Mouse (Mus musculus): ENCODE measurements around the gene Cfap99. TPM values are rescaled to one million over a fixed set of nuclear protein-coding genes. Genes with fewer than 3 reads are reported as not detected.

Cfap99 gene
- total RNA-seq, 2 experiments from 2014 or later: not detected

DNA sequence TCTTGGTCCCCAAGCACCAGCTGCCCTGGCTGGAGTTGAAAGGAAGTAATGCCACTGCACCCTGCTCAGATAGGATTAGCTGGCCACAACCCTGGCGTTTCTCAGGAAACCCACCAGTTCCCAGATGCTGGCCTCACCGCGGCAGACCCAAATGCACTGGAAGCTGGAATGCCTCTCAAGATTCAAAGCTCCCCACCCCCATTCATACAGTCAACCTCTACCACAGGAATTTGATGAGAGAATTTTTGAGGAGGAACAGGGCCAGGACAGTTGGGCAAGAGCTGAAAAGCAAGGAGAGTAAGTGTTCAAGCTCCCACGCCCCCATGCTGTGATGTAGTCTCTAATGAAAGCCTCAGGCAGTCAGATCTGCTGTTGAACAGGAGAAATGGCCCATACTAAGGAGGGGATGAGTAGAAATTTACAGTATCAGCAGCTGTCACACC is 37.9 kb downstream of the Cfap99 start:
- intact Hi-C loops (cut with DNase I): no loop called here
- peak; percentile 12 to 30 for DNase-seq

DNA sequence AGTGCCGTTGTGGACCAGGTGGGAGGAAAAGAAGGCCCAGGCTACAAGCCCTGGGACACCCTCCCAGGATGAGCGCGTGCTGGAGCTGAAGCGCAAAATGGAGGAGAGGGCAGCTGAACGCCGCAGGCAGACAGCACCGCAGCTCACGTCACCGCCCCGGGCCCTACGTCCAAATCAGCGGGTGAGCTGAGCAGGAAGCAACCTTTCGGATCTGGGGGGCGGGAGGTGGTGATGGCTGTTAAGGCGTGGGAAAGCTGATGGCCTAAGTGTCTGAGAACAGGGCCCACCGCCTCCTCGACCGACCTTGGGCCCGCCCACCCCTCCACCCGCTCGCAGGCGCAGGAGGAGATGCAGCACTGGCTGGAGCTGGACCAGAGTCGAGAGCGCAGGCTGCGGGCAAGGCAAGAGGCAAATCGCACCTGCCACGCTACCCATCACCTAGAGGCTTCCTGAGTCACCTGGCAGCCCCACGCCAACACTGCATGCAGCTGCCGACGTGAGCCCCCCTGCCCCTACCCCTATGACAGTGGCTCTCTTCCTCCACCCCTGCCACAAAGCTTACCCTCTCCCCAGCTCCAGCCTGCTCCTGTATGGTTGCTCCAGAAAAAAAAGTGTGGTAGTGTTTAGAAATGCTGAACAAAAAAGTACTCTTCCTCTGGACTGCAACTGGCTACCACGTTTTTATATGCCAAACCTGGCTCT is 38.6 kb downstream of the Cfap99 start:
- peak; percentile 36 to 48 for DNase-seq

DNA sequence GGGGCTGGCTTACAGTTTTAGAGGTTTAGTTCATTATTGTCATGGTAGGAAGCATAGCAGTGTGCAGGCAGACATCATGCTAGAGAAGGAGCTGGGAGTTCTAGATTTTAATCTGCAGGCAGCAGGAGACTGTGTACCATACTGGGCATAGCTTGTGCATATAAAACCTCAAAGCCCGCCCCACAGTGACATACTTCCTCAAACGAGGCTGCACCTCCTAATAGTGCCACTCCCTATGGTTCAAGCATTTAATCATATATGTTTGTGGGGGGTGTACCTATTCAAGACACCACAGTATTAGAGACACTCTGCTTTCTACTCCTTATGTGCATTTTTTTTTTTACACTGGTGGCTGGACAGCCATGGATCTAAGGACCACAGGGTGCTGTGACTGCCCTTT is 41.7 kb downstream of the Cfap99 start:
- no peak for DNase-seq
- intact Hi-C loops (cut with DNase I): no loop called here

More for the DNA sequence above, 38.6 kb downstream of the Cfap99 start:
- intact Hi-C loops (cut with DNase I): no loop called here

DNA sequence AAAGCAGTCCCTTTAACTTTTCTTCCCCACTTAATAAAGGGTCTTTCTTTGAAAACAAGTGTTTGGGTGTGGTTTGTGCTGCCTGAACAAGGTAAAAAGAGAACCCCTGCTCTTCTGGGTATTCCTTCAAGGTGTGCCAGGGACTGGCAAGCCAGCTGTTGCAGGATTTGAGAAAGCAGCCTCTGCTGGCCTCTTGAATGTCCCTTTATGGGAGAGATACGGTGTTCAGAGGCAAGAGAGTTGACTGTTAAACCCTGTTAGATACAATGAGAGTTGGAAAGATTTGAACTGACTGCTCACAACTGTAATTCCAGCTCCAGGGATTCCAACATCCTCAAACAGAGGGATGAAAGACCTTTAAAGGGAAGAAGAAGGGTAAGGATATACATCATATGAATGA is 45.7 kb downstream of the Cfap99 start:
- no peak for DNase-seq
- intact Hi-C loops (cut with DNase I): no loop called here

DNA sequence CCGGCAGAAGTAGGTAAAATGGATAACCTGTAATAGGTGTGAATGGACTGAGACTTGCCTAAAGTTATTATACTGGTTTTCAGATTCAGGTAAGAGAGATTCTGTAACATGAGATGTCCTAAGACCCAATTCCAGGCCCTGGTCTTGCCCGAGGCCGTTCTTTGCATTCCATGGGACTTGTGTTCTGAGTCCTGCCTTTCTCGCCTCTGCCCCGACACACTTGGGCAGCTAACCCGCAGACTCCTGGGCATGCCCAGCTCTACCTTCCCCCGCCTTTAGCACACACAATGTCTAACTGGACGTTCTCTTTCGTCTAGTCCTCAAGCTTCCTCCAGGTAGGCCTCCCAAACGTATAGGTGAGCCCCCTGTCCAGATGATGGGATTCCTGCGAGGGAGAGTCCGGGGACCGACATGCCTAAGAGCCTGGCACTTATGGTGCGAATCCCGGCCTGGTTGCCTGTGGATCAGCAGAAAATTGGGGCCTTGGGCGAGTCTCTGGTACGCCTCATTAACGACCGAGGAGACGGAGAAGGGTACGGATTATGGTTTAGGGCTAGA is 47.2 kb downstream of the Cfap99 start:
- DNase-seq: no peak
- intact Hi-C loops (cut with DNase I): loop anchor here (2.0 kb wide), 1 partner anchor 33 kb away; the partner anchor contains the start of gene Fam193a

DNA sequence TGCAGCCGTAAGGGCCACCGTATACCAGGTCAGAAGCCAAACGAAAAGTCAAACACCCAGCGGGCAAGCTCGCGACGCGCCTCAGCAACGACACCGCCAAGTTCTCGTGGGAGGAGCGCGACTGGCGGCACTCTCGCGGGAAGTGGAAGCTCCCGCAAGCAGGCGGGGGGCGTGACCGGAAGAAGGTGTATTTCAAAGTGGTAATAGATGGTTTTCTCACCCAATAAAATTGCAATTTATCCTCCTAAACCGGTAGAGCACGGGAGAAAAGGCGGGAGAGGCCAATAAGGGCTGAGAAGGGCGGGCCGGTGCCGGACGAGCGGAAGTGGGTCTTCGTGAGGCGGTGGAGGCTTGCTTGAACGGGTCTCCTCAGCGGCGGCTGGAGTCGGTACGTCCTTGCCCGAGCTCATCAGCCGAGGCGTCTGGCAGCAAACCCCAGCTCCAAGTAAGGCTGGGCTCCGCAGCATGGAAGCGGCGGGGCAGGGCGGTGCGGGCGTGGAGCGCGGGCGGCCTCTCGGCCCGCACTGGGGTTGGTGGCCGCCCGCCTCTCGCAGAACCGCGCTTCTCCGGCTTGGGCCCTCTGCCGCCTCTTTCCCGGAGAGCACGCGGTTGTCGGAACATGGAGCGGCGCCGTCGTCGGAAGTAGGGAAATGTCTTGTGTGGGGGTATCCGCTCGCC is 47.8 kb downstream of the Cfap99 start, which contains the start of gene Rnf4:
Rnf4 (plus strand) TSS at position 193 of the 678 bp plus-strand sequence.
- DNase-seq: peak; percentile 99
- intact Hi-C loops (cut with DNase I): loop anchor here (2.0 kb wide), 1 partner anchor 33 kb away; the partner anchor contains the start of gene Fam193a

DNA sequence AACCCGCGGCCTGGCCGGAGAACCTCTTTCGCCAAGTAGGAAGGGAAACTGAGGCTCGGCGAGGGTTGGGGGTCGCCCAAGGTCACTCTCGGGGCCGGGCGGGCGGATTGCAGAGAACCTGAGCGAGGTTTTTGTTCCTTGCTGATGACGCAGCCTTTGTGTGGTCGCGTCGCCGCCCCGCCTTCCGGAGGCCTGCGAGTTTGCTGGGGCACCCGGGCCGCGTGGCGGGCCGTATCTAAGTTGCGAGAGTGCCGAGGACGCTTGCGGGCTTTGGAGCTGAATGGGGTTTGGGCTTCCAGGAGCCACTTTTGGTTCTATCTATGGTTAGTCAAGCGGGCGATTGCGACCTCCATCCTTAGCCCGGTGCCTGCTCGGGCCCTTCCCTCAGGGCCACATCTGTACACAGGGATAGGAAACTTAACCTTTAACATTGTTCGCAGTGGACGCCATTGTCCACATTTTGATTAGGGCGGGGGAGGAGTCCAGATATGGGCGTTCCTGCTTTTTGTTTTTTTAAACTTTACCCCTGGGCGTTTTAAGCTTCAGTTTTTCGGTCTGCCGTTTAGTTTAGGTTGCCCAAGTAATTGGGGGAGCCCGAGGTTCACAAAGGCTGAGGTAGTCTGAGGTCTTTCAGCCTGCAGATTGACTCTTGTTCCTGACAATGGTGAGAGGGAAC is 48.5 kb downstream of the Cfap99 start:
- DNase-seq: peak; percentile 60 to 67
- intact Hi-C loops (cut with DNase I): loop anchor here (2.0 kb wide), 1 partner anchor 32 kb away; the partner anchor contains the start of gene Fam193a

DNA sequence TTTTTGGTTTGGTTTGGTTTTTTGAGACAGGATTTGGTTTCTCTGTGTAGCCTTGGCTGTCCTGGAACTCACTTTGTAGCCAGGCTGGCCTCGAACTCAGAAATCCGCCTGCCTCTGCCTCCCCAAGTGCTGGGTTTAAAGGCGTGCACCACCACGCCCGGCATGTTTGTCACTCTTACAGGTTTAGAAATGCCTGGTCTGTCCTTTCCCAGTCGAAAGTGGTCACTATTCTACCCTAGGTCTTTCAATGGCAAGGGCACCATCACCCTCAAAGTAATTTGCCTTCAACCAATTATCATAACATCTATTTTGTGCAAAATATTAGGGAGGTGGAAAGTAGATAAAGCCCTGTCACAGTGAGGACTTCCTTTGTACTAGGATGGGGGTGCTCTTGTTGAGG is 51.8 kb downstream of the Cfap99 start:
- DNase-seq: no peak
- intact Hi-C loops (cut with DNase I): no loop called here

DNA sequence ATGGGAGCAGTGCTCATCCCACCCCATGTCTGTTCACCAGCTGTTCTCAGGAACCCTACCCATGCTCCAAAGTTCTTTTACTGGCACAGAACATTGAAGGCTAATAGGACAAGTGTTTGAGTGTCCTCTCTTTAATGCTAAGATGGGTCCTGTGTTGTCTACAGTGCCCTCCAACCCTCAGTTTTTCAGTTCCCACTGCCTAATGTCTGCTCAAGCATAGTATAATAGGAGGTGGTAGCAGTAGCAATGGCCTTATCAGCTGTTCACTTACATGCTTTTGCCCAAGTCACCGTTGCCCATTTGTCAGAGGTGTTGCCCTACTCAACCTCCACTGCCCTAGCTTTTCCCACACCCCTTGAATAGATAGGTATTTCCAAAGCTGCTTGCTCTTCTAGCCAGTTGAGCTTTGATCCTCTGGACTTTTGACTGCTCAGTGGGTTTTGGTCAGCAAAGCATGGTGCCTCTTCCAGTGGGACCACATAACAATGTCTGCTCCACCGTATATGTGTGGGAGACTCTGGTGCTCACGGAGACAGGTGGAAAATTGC is 63.8 kb downstream of the Cfap99 start:
- intact Hi-C loops (cut with DNase I): no loop called here
- DNase-seq: no peak

DNA sequence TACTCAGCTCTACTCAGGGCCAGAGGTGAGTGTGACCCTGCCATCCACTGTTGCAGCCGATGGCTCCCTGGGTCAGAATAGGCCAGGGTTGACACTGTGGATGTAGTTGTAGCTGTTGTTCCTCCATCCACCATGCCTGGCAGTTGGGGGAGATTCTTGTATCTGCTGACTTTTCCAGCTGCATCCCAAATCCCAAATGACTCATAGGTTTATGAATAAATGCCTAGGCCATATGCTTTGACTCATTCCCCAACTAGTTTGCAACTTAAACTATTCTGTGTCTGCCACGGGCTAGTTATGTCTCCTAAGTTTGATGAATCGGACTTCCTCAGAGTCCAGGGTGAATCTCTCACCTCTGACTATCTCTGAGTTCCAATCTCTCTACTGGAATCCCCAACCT is 71.9 kb downstream of the Cfap99 start:
- intact Hi-C loops (cut with DNase I): no loop called here
- no peak for DNase-seq

DNA sequence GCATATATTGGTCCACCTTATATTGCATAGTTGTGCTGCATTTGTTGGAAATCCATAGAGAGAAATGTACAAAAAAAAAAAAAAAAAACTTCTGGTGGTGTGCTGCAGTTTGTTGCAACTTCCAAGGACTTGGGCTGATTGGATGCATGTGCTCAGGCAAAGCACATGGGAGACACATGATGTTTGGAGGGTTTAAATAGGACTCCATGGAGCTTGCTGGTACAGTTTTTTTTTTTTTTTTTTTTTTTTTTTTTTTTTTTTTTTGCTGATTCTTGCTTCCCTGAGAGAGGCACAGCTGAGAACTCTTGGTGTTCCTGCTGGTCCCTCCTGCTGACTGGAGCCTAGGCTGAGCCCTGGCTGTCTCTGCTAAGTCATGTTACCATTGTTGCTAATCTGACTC is 74.7 kb downstream of the Cfap99 start:
- no peak for DNase-seq
- intact Hi-C loops (cut with DNase I): no loop called here

DNA sequence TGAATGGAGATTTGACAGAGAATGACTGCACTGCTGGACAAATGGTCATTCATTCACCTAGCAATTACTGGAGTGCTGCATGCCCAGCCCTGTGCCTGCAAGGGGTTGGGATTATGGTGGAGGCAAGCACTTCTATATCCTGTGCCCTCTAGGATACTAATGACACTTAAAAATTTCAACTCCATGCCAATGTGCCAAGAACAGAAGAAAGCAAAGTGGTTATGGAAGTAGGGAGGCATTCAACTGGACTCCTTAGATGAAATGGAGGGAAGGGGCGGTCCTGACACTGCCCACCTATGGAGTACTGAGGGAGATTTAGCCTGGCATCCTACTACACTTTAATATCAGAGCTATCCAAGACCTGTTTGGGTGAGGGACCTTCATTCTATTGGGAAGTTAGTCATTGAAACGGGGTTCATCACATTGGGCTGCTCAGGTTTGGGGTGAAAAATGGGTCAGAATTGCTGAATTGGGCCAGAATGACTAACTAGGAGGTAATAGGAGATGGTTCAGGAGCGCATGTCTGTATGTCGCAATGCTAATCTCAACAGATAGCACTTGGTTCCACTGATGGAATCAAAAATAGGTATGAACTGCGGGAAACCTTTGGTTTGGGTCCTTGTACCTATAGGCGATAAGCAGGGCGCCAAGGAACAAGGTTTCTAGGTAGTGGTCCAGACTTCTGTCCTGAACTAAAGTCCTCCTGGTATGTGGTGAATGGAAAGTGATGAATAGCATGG is 80.3 kb downstream of the Cfap99 start:
- intact Hi-C loops (cut with DNase I): loop anchor here (2.0 kb wide), 1 partner anchor 32 kb away; the partner anchor contains the start of gene Rnf4
- DNase-seq: no peak

DNA sequence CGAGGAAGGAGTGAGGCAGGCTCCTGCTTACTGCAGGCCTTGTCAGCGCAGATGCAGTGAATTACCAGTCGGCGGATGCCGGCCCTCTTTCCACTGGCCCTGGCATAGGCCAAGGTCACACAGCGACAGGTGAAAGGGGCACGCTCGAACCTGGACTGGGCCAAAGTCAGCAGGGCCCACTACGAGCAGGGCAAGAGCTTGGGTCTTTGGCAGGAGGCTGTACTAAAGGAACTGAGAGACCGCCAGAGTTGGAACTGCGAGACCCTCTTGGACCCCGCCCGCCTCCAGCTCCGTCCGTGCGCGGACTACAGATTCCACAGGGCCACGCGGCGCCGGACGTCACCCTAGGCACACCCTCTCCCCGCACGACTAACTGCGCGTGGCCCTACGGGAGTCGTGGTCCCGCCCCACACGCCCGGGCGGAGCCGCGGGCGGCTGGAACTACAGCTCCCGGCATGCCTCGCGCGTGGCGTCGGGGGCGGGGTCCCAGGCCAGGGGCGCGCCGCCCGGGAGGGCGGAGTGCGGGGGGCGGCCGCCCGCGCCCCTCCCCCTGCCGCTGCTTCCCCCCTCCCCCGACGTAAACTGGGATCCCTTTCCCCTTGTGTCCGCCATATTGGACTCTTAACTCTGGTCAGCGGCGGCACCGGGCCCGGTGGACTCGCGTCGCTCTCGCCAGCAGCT is 81.1 kb downstream of the Cfap99 start, which contains the start of gene Fam193a:
Fam193a (plus strand) TSS at position 593 of the 681 bp plus-strand sequence.
- peak; percentile 98 for DNase-seq
- intact Hi-C loops (cut with DNase I): loop anchor here (2.0 kb wide), 2 partner anchors 33 to 41 kb away; partner anchors contain the start of gene Rnf4

DNA sequence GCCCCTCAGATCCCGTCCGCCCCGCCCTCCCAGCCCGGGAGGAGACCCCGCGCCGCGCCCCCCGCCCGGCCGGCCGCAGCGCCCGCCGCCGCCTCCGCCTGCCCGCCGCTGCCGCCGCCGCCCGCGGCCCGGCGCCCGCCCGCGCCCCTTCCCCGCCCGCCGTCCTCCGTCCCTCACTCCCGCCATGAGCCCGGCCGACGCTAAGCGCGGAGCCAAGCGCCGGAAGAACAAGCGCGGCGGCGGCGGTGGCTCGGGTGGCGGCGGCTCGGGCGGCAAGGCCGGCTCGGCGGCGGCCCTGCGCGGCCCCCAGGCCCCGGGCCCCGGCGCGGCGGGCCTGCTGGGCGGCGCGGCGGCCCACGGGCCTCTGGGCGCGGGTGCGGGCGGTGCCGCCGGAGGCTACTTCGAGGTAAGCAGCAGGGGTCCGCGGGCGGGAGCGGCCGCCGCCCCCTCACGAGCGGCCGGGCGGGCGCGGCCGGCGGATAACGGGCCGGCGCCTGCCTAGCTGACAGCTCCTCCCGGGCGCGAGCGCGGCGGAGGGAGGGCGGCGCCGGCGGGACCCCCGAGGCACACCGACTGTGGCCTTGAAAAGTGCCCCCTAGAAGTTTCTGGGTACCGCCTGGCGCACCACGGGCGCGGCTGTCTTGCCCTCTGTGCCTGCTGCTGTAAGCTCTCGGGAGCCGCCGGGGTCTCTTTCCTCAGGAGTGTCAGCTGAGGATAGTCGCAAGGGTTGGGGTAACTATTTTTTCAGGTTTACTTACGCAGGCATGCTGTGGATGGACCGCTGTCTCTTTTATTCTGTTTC is 81.8 kb downstream of the Cfap99 start:
- peak; percentile 50 to 54 for DNase-seq
- intact Hi-C loops (cut with DNase I): loop anchor here (2.0 kb wide), 1 partner anchor 41 kb away; no protein-coding TSS in a partner anchor

DNA sequence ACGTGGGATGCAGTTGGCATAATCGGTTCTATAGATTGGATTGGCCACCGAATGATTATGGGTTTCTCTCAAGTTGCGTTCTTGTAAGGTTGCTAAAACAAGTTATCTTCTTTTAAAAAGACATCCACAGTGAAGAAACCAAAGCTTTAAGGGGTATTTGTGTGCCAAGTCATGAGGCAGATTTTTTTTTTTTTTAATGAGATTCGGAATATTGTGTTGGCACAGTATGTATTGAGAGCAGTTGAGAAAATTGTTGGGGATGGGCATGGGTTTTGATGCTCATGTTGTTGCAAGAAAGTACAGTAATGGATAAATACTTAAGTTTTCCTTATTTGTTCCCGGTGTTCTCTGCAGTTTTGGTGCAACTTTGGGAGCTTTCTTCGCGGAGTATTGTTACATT is 82.4 kb downstream of the Cfap99 start:
- DNase-seq: peak in 1 of 2 experiments; percentile 3
- intact Hi-C loops (cut with DNase I): loop anchor here (2.0 kb wide), 1 partner anchor 40 kb away; no protein-coding TSS in a partner anchor

DNA sequence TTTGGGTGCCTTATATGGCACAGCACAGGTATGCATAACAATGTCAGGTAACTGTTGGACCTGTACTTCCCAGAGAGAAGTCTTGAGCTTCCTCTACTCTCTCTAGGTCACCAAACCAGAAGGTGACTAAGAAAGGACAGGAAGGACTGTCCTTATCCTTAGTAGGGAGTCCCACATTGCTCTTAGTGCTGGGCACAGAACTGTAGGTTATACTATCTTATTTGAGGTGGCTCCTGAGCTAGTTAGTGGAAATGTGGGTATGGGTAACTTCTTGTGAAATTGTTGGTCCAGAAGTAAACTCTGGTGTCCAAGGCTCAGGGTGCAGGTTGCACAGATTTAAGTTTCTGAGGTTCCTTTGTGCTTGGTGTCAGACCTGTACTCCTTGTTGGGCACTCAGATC is 83.7 kb downstream of the Cfap99 start:
- DNase-seq: no peak
- intact Hi-C loops (cut with DNase I): no loop called here

DNA sequence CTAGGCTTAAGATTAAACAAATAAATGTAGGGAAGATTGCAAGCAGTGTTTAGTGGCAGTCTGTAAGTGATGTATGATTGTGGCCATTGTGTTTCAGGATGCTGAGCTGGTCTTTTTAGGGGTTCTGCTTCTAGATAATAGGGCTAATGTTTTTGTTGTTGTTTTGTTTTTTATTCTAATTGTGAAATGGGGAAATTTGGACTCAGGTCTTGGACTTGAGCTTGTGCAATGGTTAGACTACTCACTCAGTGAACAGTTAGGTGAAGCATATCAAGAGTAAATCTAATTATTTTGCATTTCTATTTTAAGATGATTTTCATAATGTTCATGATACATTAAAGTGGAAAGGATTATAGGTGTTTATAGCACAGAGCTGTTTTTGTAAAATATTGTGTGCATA is 84.1 kb downstream of the Cfap99 start:
- DNase-seq: no peak
- intact Hi-C loops (cut with DNase I): no loop called here
